Mouse (Mus musculus) c-Kit-positive CD71-positive TER-119-positive erythroid progenitor cells, embryonic 14.5 days (primary cell): ENCODE measurements around the gene Nsun3.
A peak's percentile ranks its signal among the peaks of the same experiment; 100 is the strongest.

Experiments used
- DNase-seq: peaks from one replicate; pipeline ENCODE4 v3.0.0-alpha.2; 2013; ENCODE audit warnings: low spot score

The Nsun3 gene

GRCm38 (mm10) chr16:62786621-62787331 is at the start of gene Nsun3:
TSS of gene Nsun3 (minus strand) at chr16:62786818.
- DNase-seq = peak; percentile 95

- DNase-seq = peak; percentile 70
Observed at GRCm38 (mm10) chr16:62834016-62834735, 47.6 kb upstream of the Nsun3 start.

- DNase-seq = no peak
Observed at GRCm38 (mm10) chr16:62832481-62832880, 45.9 kb upstream of the Nsun3 start.

- no peak for DNase-seq
Observed at GRCm38 (mm10) chr16:62832027-62832426, 45.4 kb upstream of the Nsun3 start.

GRCm38 (mm10) chr16:62826156-62827001 is 39.8 kb upstream of the Nsun3 start:
- peak; percentile 29 for DNase-seq

- no peak for DNase-seq
Observed at GRCm38 (mm10) chr16:62822472-62822871, 35.9 kb upstream of the Nsun3 start.

GRCm38 (mm10) chr16:62814491-62814890 is 27.9 kb upstream of the Nsun3 start, which contains the start of gene Stx19:
TSS of gene Stx19 (plus strand) at chr16:62814676.
- DNase-seq = no peak

GRCm38 (mm10) chr16:62813790-62814189 is 27.2 kb upstream of the Nsun3 start:
- no peak for DNase-seq

- DNase-seq = no peak
Observed at GRCm38 (mm10) chr16:62810855-62811254, 24.2 kb upstream of the Nsun3 start.

GRCm38 (mm10) chr16:62807249-62807979 is 20.8 kb upstream of the Nsun3 start:
- DNase-seq = no peak

GRCm38 (mm10) chr16:62804621-62805020 is 18.0 kb upstream of the Nsun3 start:
- no peak for DNase-seq

GRCm38 (mm10) chr16:62799839-62800238 is 13.2 kb upstream of the Nsun3 start:
- DNase-seq = no peak

- DNase-seq = no peak
Observed at GRCm38 (mm10) chr16:62799426-62799825, 12.8 kb upstream of the Nsun3 start.

- no peak for DNase-seq
Observed at GRCm38 (mm10) chr16:62798808-62799207, 12.2 kb upstream of the Nsun3 start.

- DNase-seq = no peak
Observed at GRCm38 (mm10) chr16:62796608-62797007, 10.0 kb upstream of the Nsun3 start.

- DNase-seq = peak; percentile 6
Observed at GRCm38 (mm10) chr16:62782229-62782628, 4.4 kb downstream of the Nsun3 start.

GRCm38 (mm10) chr16:62778282-62778681 is 8.3 kb downstream of the Nsun3 start:
- no peak for DNase-seq

GRCm38 (mm10) chr16:62776034-62776433 is 10.6 kb downstream of the Nsun3 start:
- no peak for DNase-seq

GRCm38 (mm10) chr16:62773462-62773861 is 13.2 kb downstream of the Nsun3 start:
- DNase-seq = no peak

- DNase-seq = peak; percentile 69
Observed at GRCm38 (mm10) chr16:62758340-62758739, 28.3 kb downstream of the Nsun3 start.

- DNase-seq = no peak
Observed at GRCm38 (mm10) chr16:62755307-62755706, 31.3 kb downstream of the Nsun3 start.

- no peak for DNase-seq
Observed at GRCm38 (mm10) chr16:62753597-62753996, 33.0 kb downstream of the Nsun3 start.
